Mouse (Mus musculus) liver, postnatal 0 days (tissue): Measurements from ENCODE around the gene Spag8. TPM values are rescaled to one million over a fixed set of nuclear protein-coding genes. Genes with fewer than 3 reads are reported as not detected.

ENCODE experiments used
- ATAC-seq: fragments of 200-750 bp; cut with Nextera tagmentation; 2 replicates; pipeline ENCODE4 v1.8.0; 2017; ENCODE audit warnings: mild to moderate bottlenecking, moderate library complexity
- DNase-seq: peaks from one replicate; pipeline ENCODE4 v3.0.0-alpha.2; 2016
- H3K27ac ChIP-seq: fragments of 300-500 bp; sonication (generic); 2 replicates; pipeline ENCODE4 v1.5.1; 2014; ENCODE audit warnings: antibody characterized with exemption, moderate library complexity, mild to moderate bottlenecking, low read depth
- H3K27me3 ChIP-seq: fragments of 300-500 bp; sonication (generic); 2 replicates; pipeline ENCODE4 v1.6.1; 2014; ENCODE audit warnings: low read length, control low read depth, mixed read lengths; ENCODE audit not compliant: insufficient read depth
- H3K36me3 ChIP-seq: fragments of 300-500 bp; sonication (generic); replicated peaks from 2 replicates; pipeline ENCODE4 v1.6.1; 2014; ENCODE audit warnings: mild to moderate bottlenecking, control low read depth, low read length, moderate library complexity, mixed read lengths; ENCODE audit not compliant: insufficient read depth
- H3K4me1 ChIP-seq: fragments of 300-500 bp; sonication (generic); 2 replicates; pipeline ENCODE4 v1.6.1; 2014; ENCODE audit warnings: antibody characterized with exemption, mild to moderate bottlenecking, control low read depth; ENCODE audit not compliant: insufficient read depth
- H3K4me2 ChIP-seq: fragments of 300-500 bp; sonication (generic); 2 replicates; pipeline ENCODE4 v1.6.1; 2014; ENCODE audit warnings: low read depth, mild to moderate bottlenecking, low read length, moderate library complexity, mixed read lengths
- H3K4me3 ChIP-seq: fragments of 300-500 bp; sonication (generic); 2 replicates; pipeline ENCODE4 v1.5.1; 2014; ENCODE audit warnings: low read depth, low read length
- H3K9ac ChIP-seq: fragments of 300-500 bp; sonication (generic); replicated peaks from 2 replicates; pipeline ENCODE4 v1.6.1; 2014; ENCODE audit warnings: mild to moderate bottlenecking, moderate library complexity
- H3K9me3 ChIP-seq: fragments of 300-500 bp; sonication (generic); 2 replicates; pipeline ENCODE4 v1.6.1; 2016; ENCODE audit warnings: mild to moderate bottlenecking, control low read depth, low read length, mixed read lengths
- CTCF ChIP-seq: sonication (generic); IDR thresholded peaks from 2 replicates; pipeline ENCODE4 v1.5.1; 2016; ENCODE audit warnings: antibody characterized with exemption, low read depth
- EP300 ChIP-seq: IDR thresholded peaks from 2 replicates; pipeline ENCODE4 v1.6.1; 2016; ENCODE audit warnings: antibody characterized with exemption, low read depth, mild to moderate bottlenecking
- WGBS: fragments of 180-500 bp; shearing (Covaris S2); extraction: QIAGEN DNeasy Blood & Tissue Kit; methylation state at CpG from one replicate; pipeline ENCODE4 v1.1.7; 2014; ENCODE audit not compliant: insufficient replicate concordance; 5-methylcytosine and 5-hydroxymethylcytosine counted together
- polyA plus RNA-seq: library from polyadenylated mRNA; unstranded; fragments of >200 nt; fragmentation: Nextera tagmentation; extraction: Ambion mirVana; gene quantifications from 2 replicates; pipeline ENCODE4 v1.2.1, GENCODE M21; 2015

Gene Spag8
- polyA plus RNA-seq, 1 experiment from 2014 or later, result not detected

GRCm38 (mm10) chr4:43631046-43631955, 22.1 kb downstream of the Spag8 start, which contains the start of gene Npr2:
Gene Npr2 (plus strand): TSS chr4:43631935.
- TF ChIP-seq EP300 (no peak), CTCF (no peak)
- Histone ChIP-seq H3K4me1 (no peaks in the 10 kb centered on the region), H3K27ac (no peak within 1 kb of the TSS; the same call in 1 of the 2 replicates), H3K4me3 (peak within 1 kb of the TSS; percentile 55), H3K4me2 (peak within 1 kb of the TSS; percentile 86), H3K27me3 (peaks cover 26% of the 10 kb centered on the region), H3K36me3 (no peaks in the 10 kb centered on the region), H3K9ac (peak within 1 kb of the TSS; percentile 60), H3K9me3 (no peaks in the 10 kb centered on the region)
- ATAC-seq (peak; percentile 37; the same call in 1 of the 2 replicates), DNase-seq (peak; percentile 47)
- whole genome bisulfite sequencing, result 4% methylated on average over 19 of the region's 70 CpGs

- no peak overlapping the region for H3K27ac ChIP-seq
Observed at GRCm38 (mm10) chr4:43630671-43631045, 22.7 kb downstream of the Spag8 start.

GRCm38 (mm10) chr4:43630030-43630581, 23.3 kb downstream of the Spag8 start:
- Histone ChIP-seq H3K27ac (no peak overlapping the region), H3K27me3 (peaks cover 26% of the 10 kb centered on the region), H3K9me3 (peaks cover 4% of the 10 kb centered on the region; the same call in 1 of the 2 replicates), H3K9ac (no peak overlapping the region), H3K4me2 (peak overlapping the region; percentile 46), H3K4me1 (no peaks in the 10 kb centered on the region), H3K36me3 (no peaks in the 10 kb centered on the region), H3K4me3 (no peak overlapping the region)
- DNase-seq (peak; percentile 75), ATAC-seq (peak; percentile 58; the same call in 1 of the 2 replicates)
- TF ChIP-seq CTCF, result peak; percentile 92
- TF ChIP-seq EP300, result no peak
- WGBS, result 11% methylated on average over 5 of the region's 5 CpGs

More at GRCm38 (mm10) chr4:43630671-43631045, 22.7 kb downstream of the Spag8 start:
- no peak for TF ChIP-seq CTCF
- TF ChIP-seq EP300, result no peak
- peak overlapping the region; percentile 55 for H3K4me3 ChIP-seq
- H3K27me3 ChIP-seq, result peaks cover 26% of the 10 kb centered on the region
- no peaks in the 10 kb centered on the region for H3K9me3 ChIP-seq
- 31% methylated on average over 5 of the region's 5 CpGs for WGBS
- DNase-seq, result no peak
- H3K9ac ChIP-seq, result no peak overlapping the region
- no peak for ATAC-seq
- no peaks in the 10 kb centered on the region for H3K4me1 ChIP-seq
- H3K36me3 ChIP-seq, result no peaks in the 10 kb centered on the region
- H3K4me2 ChIP-seq, result peak overlapping the region; percentile 86; the same call in 1 of the 2 replicates

GRCm38 (mm10) chr4:43629106-43629817, 24.1 kb downstream of the Spag8 start:
- Histone ChIP-seq H3K4me2 (peak overlapping the region; percentile 31; the same call in 1 of the 2 replicates), H3K27ac (no peak overlapping the region), H3K27me3 (peaks cover 26% of the 10 kb centered on the region), H3K4me1 (no peaks in the 10 kb centered on the region), H3K9ac (no peak overlapping the region), H3K4me3 (no peak overlapping the region), H3K9me3 (peaks cover 4% of the 10 kb centered on the region), H3K36me3 (no peaks in the 10 kb centered on the region)
- peak; percentile 50 for ATAC-seq
- no peak for TF ChIP-seq CTCF
- no peak for TF ChIP-seq EP300
- peak; percentile 15 for DNase-seq
- 56% methylated on average over 20 of the region's 20 CpGs for WGBS

DNA sequence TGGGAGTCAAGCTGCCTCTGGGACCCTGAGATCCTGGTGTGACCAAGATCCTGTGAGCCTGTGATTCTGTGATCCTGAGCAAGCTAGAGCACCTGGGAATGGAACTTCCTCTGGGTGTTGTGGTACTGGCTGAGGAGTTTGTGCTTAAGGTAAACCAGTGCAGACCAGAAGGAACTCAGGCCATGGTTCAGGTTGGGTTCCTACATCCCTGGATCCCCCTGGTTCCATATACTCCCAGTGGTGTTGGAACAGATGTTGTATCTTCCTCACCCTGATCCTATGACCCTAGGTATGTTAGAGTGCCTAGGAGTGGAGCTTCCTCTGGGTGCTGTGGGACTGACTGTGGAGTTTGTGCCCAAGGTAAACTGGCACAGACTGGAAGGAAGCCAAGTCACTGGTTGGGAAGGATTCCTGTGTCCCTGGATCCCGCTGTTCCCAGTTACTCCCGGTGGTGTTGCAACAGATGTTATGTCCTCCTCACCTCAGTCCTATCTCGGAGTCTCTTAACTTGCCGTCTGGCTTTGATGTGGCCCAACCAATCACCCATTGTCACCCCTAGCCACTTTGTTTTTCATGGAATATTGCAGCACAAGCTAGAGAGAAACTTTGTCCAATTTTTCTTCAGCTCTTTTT, 33.1 kb downstream of the Spag8 start:
- H3K27me3 ChIP-seq, result no peaks in the 10 kb centered on the region
- DNase-seq (peak; percentile 8), ATAC-seq (no peak)
- WGBS, result 80% methylated on average over 4 of the region's 4 CpGs
- TF ChIP-seq EP300 (no peak), CTCF (no peak)
- no peaks in the 10 kb centered on the region for H3K36me3 ChIP-seq
- H3K27ac ChIP-seq, result no peak overlapping the region
- no peak overlapping the region for H3K4me2 ChIP-seq
- peaks cover under 1% of the 10 kb centered on the region for H3K9me3 ChIP-seq
- no peak overlapping the region for H3K4me3 ChIP-seq
- H3K4me1 ChIP-seq, result no peaks in the 10 kb centered on the region
- H3K9ac ChIP-seq, result no peak overlapping the region
